Mouse (Mus musculus) forebrain, embryonic 13.5 days (tissue): ENCODE results near the gene Agpat1. TPM values are rescaled to one million over a fixed set of nuclear protein-coding genes. Genes with fewer than 3 reads are reported as not detected.

Experiments
- ATAC-seq: fragments of 200-750 bp; cut with Nextera tagmentation; 2 replicates; pipeline ENCODE4 v1.8.0; 2017
- H3K27ac ChIP-seq: fragments of 300-500 bp; sonication (generic); 2 replicates; pipeline ENCODE4 v1.5.1; 2015; ENCODE audit warnings: inconsistent platforms, mild to moderate bottlenecking, moderate library complexity
- H3K27me3 ChIP-seq: fragments of 300-500 bp; sonication (generic); 2 replicates; pipeline ENCODE4 v1.6.1; 2015; ENCODE audit warnings: mild to moderate bottlenecking, inconsistent platforms
- H3K36me3 ChIP-seq: fragments of 300-500 bp; sonication (generic); 2 replicates; pipeline ENCODE4 v1.6.1; 2015; ENCODE audit warnings: mild to moderate bottlenecking, inconsistent platforms; ENCODE audit not compliant: poor library complexity, severe bottlenecking
- H3K4me1 ChIP-seq: fragments of 300-500 bp; sonication (generic); 2 replicates; pipeline ENCODE4 v1.6.1; 2015; ENCODE audit warnings: inconsistent platforms
- H3K4me2 ChIP-seq: fragments of 300-500 bp; sonication (generic); 2 replicates; pipeline ENCODE4 v1.6.1; 2015; ENCODE audit warnings: inconsistent platforms, mild to moderate bottlenecking, moderate library complexity
- H3K4me3 ChIP-seq: fragments of 300-500 bp; sonication (generic); 2 replicates; pipeline ENCODE4 v1.5.1; 2015; ENCODE audit warnings: mild to moderate bottlenecking, inconsistent platforms
- H3K9ac ChIP-seq: fragments of 300-500 bp; sonication (generic); 2 replicates; pipeline ENCODE4 v1.6.1; 2015; ENCODE audit warnings: mild to moderate bottlenecking, inconsistent platforms
- H3K9me3 ChIP-seq: fragments of 300-500 bp; sonication (generic); replicated peaks from 2 replicates; pipeline ENCODE4 v1.6.1; 2016; ENCODE audit warnings: inconsistent platforms
- WGBS: fragments of 180-500 bp; shearing (Covaris S2); methylation state at CpG from one replicate; pipeline ENCODE4 v1.1.7; 2015; 5-methylcytosine and 5-hydroxymethylcytosine counted together
- polyA plus RNA-seq: library from polyadenylated mRNA; unstranded; fragments of >200 nt; fragmentation: Nextera tagmentation; extraction: Ambion mirVana; gene quantifications from 2 replicates; pipeline ENCODE4 v1.2.1, GENCODE M21; 2015

Gene Agpat1
- polyA plus RNA-seq, 1 experiment from 2014 or later = 74.4 TPM

DNA sequence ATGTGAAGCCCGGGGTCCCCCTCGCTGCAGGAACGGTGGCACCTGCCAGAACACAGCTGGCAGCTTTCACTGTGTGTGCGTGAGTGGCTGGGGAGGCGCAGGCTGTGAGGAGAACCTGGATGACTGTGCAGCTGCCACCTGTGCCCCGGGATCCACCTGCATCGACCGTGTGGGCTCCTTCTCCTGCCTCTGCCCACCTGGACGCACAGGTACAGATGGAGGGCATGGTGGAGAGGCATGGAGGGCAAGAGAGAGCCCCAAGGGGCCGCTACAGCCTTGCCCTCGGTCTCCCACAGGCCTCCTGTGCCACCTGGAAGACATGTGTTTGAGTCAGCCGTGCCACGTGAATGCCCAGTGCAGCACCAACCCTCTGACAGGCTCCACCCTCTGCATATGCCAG is 35.6 kb upstream of the Agpat1 start:
- ATAC-seq = no peak
- no peak overlapping the region for H3K4me2 ChIP-seq
- H3K27me3 ChIP-seq = peaks cover 7% of the 10 kb centered on the region
- H3K9ac ChIP-seq = no peak overlapping the region
- H3K4me3 ChIP-seq = no peak overlapping the region
- WGBS = 80% methylated on average over 13 of the region's 13 CpGs
- no peaks in the 10 kb centered on the region; the same call in 1 of the 2 replicates for H3K9me3 ChIP-seq
- H3K4me1 ChIP-seq = no peaks in the 10 kb centered on the region
- no peak overlapping the region for H3K27ac ChIP-seq
- H3K36me3 ChIP-seq = no peaks in the 10 kb centered on the region

DNA sequence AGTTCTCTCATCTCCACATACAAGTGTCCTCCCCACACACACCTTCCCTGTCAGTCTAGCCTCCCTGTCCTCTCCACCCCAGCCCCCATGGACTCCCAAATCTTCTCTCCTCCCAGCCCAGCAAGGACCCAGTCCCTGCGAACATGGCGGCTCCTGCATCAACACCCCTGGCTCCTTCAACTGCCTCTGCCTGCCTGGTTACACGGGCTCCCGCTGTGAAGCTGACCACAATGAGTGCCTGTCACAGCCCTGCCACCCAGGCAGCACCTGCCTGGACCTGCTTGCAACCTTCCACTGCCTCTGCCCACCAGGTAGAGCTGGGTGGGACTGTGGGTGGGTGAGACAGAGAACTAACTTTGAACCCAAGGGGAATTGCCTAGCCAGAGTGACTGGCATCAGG is 34.1 kb upstream of the Agpat1 start:
- Histone ChIP-seq H3K9me3 (no peaks in the 10 kb centered on the region; the same call in 1 of the 2 replicates), H3K27me3 (peaks cover 7% of the 10 kb centered on the region), H3K27ac (no peak overlapping the region), H3K4me2 (no peak overlapping the region), H3K4me1 (no peaks in the 10 kb centered on the region), H3K4me3 (no peak overlapping the region), H3K36me3 (no peaks in the 10 kb centered on the region), H3K9ac (no peak overlapping the region)
- 70% methylated on average over 4 of the region's 4 CpGs for WGBS
- no peak for ATAC-seq

DNA sequence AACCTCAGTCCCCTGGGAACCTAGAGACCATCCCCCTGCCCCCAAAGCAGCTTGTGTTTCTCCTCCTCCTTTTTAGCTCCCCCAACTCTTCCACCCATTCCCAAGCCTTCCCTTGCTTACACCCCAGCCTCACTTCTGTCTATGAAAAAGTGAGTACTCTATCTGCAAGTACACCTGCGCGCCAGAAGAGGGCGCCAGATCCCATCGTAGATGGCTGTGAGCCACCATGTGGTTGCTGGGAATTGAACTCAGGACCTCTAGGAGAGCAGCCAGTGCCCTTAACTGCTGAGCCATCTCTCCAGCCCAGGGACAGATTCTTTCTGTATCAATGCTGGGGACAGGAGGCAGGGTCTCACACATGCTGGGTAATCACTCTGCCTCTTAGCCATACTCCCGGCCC is 32.2 kb upstream of the Agpat1 start:
- Histone ChIP-seq H3K4me1 (no peaks in the 10 kb centered on the region), H3K27me3 (peaks cover 6% of the 10 kb centered on the region), H3K9ac (no peak overlapping the region), H3K36me3 (no peaks in the 10 kb centered on the region), H3K4me2 (no peak overlapping the region), H3K4me3 (no peak overlapping the region), H3K27ac (no peak overlapping the region), H3K9me3 (no peaks in the 10 kb centered on the region)
- no peak for ATAC-seq
- WGBS = 19% methylated on average over 5 of the region's 5 CpGs

DNA sequence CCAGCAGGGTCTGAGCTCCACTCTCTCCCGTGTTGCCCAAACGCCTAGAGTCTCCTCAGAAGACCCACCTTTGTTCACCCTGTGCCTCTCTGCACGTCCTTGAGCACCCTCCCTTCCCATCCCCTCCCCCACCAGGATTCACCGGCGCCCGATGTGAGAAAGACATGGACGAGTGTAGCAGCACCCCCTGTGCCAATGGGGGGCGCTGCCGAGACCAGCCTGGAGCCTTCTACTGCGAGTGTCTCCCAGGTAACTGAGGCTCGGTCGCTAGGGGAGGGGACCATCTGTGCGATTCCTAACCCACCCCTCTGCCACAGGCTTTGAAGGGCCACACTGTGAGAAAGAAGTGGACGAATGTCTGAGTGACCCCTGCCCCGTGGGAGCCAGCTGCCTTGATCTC is 31.7 kb upstream of the Agpat1 start:
- H3K4me1 ChIP-seq = no peaks in the 10 kb centered on the region
- no peaks in the 10 kb centered on the region for H3K36me3 ChIP-seq
- ATAC-seq = no peak
- no peak overlapping the region for H3K4me2 ChIP-seq
- WGBS = 9% methylated on average over 15 of the region's 15 CpGs
- no peaks in the 10 kb centered on the region for H3K9me3 ChIP-seq
- H3K27me3 ChIP-seq = peaks cover 2% of the 10 kb centered on the region; the same call in 1 of the 2 replicates
- no peak overlapping the region for H3K9ac ChIP-seq
- no peak overlapping the region for H3K27ac ChIP-seq
- no peak overlapping the region for H3K4me3 ChIP-seq

DNA sequence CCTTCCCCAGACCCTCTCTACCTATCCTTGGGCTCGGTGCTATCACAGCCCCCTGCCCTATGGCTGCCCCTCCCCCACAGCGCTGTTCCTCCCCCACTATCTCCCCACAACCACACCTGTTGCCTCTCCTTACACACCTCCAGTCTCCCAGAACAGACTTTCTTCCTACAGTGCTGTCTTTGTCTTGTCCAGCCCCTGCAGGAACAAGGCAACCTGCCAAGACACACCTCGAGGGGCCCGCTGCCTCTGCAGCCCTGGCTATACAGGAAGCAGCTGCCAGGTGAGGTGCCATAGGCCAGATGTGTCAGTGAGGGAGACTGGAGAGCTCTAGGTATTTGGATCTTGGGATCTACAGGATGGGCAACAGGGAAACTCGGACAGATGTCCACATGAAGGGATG is 27.5 kb upstream of the Agpat1 start:
- H3K36me3 ChIP-seq = no peaks in the 10 kb centered on the region
- 79% methylated on average over 5 of the region's 5 CpGs for WGBS
- H3K9me3 ChIP-seq = no peaks in the 10 kb centered on the region
- ATAC-seq = no peak
- no peaks in the 10 kb centered on the region for H3K4me1 ChIP-seq
- no peak overlapping the region for H3K27ac ChIP-seq
- H3K27me3 ChIP-seq = no peaks in the 10 kb centered on the region
- no peak overlapping the region for H3K4me2 ChIP-seq
- no peak overlapping the region for H3K9ac ChIP-seq
- no peak overlapping the region for H3K4me3 ChIP-seq

DNA sequence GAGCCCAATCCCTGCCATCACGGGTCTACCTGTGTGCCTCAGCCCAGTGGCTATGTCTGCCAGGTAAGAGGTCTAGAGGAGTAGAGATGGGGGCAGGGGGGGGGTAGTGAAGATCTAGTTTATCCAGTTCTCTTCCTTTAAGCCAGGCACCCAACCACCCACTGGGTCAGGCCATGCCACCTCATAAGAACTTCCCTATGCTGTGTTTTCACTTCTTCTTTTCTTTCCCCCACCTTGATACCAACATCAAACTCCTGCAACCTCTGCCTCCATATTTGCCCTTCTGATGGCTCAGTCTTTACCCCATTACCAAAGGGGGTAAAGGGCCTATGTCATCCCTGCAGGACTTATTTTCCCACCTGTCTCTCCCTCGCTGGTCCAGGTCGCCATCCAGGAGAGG is 26.0 kb upstream of the Agpat1 start:
- H3K9ac ChIP-seq = no peak overlapping the region
- no peaks in the 10 kb centered on the region for H3K4me1 ChIP-seq
- no peak overlapping the region for H3K4me2 ChIP-seq
- H3K27me3 ChIP-seq = no peaks in the 10 kb centered on the region
- no peak overlapping the region for H3K27ac ChIP-seq
- no peaks in the 10 kb centered on the region for H3K9me3 ChIP-seq
- H3K4me3 ChIP-seq = no peak overlapping the region
- no peak for ATAC-seq
- H3K36me3 ChIP-seq = no peaks in the 10 kb centered on the region
- WGBS = 92% methylated on average over 3 of the region's 3 CpGs

DNA sequence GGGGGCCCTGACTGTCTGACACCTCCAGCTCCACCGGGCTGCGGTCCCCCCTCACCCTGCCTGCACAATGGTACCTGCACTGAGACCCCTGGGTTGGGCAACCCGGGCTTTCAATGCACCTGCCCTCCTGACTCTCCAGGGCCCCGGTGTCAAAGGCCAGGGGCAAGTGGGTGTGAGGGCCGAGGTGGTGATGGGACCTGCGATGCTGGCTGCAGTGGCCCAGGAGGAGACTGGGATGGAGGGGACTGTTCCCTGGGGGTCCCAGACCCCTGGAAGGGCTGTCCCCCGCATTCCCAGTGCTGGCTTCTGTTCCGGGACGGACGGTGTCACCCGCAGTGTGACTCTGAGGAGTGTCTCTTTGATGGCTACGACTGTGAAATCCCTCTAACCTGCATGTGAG is 21.5 kb upstream of the Agpat1 start:
- WGBS = 90% methylated on average over 12 of the region's 12 CpGs
- ATAC-seq = no peak

DNA sequence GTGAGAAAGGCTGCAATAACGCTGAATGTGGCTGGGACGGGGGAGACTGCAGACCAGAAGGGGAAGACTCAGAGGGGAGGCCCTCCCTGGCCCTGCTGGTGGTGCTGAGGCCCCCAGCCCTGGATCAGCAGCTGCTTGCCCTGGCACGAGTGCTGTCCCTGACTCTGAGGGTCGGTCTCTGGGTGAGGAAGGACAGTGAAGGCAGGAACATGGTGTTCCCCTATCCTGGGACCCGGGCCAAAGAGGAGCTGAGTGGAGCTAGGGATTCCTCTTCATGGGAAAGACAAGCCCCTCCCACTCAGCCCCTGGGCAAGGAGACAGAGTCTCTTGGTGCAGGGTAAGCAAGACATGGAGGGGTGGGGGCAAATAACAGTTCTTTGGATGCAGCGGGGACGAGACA is 20.7 kb upstream of the Agpat1 start:
- WGBS = 60% methylated on average over 7 of the region's 7 CpGs
- Histone ChIP-seq H3K36me3 (no peaks in the 10 kb centered on the region), H3K27ac (no peak overlapping the region), H3K4me2 (no peak overlapping the region), H3K9ac (peak overlapping the region; percentile 5; the same call in 1 of the 2 replicates), H3K9me3 (no peaks in the 10 kb centered on the region), H3K4me1 (peaks cover 20% of the 10 kb centered on the region), H3K4me3 (no peak overlapping the region), H3K27me3 (no peaks in the 10 kb centered on the region)
- ATAC-seq = no peak

More for the DNA sequence above, 21.5 kb upstream of the Agpat1 start:
- H3K4me2 ChIP-seq = no peak overlapping the region
- H3K27me3 ChIP-seq = no peaks in the 10 kb centered on the region
- no peak overlapping the region for H3K9ac ChIP-seq
- H3K4me3 ChIP-seq = no peak overlapping the region
- peaks cover 12% of the 10 kb centered on the region for H3K4me1 ChIP-seq
- H3K9me3 ChIP-seq = no peaks in the 10 kb centered on the region
- H3K27ac ChIP-seq = no peak overlapping the region
- no peaks in the 10 kb centered on the region for H3K36me3 ChIP-seq

DNA sequence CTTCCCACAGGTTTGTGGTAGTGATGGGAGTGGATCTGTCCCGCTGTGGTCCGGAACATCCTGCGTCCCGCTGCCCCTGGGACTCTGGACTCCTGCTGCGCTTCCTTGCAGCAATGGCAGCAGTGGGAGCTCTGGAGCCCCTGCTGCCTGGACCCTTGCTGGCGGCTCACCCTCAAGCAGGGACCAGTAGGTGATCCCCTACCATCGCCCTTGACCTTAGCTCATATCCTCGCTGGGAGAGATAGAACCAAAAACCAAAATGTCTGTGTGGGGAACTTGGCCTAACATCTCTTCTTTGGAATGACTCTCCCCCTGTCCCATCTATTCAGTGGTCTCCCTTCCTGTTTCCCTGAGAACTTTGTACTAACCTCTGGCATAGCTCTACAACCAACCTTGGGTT is 20.2 kb upstream of the Agpat1 start:
- peaks cover 24% of the 10 kb centered on the region for H3K4me1 ChIP-seq
- no peak overlapping the region for H3K4me3 ChIP-seq
- no peaks in the 10 kb centered on the region for H3K36me3 ChIP-seq
- H3K9me3 ChIP-seq = no peaks in the 10 kb centered on the region
- no peak overlapping the region for H3K27ac ChIP-seq
- H3K4me2 ChIP-seq = no peak overlapping the region
- no peaks in the 10 kb centered on the region for H3K27me3 ChIP-seq
- ATAC-seq = no peak
- 87% methylated on average over 8 of the region's 8 CpGs for WGBS
- H3K9ac ChIP-seq = peak overlapping the region; percentile 5; the same call in 1 of the 2 replicates

DNA sequence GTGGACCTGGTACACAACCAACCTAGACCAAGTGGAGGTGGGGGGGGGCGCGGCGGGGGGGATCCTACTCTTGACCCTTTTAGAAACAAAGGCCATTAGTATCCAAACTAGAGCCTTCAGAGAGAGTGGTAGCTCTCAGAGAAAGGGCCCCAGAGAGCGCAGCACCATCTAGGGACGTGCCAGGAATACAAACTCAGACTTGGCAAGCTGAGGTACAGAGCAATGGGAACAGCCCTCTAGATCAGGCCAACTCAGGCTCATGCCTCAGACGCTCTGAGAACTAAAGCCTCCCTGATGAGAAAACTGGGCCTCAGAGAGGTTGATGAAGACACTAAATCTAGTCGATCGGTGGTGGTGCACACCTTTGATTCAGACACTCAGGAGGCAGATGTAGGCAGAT is 18.9 kb upstream of the Agpat1 start:
- Histone ChIP-seq H3K4me2 (no peak overlapping the region), H3K27me3 (no peaks in the 10 kb centered on the region), H3K4me1 (peaks cover 35% of the 10 kb centered on the region), H3K9ac (no peak overlapping the region), H3K36me3 (no peaks in the 10 kb centered on the region), H3K27ac (peak overlapping the region; percentile 99; the same call in 1 of the 2 replicates), H3K4me3 (no peak overlapping the region), H3K9me3 (no peaks in the 10 kb centered on the region)
- 90% methylated on average over 8 of the region's 8 CpGs for WGBS
- no peak for ATAC-seq

DNA sequence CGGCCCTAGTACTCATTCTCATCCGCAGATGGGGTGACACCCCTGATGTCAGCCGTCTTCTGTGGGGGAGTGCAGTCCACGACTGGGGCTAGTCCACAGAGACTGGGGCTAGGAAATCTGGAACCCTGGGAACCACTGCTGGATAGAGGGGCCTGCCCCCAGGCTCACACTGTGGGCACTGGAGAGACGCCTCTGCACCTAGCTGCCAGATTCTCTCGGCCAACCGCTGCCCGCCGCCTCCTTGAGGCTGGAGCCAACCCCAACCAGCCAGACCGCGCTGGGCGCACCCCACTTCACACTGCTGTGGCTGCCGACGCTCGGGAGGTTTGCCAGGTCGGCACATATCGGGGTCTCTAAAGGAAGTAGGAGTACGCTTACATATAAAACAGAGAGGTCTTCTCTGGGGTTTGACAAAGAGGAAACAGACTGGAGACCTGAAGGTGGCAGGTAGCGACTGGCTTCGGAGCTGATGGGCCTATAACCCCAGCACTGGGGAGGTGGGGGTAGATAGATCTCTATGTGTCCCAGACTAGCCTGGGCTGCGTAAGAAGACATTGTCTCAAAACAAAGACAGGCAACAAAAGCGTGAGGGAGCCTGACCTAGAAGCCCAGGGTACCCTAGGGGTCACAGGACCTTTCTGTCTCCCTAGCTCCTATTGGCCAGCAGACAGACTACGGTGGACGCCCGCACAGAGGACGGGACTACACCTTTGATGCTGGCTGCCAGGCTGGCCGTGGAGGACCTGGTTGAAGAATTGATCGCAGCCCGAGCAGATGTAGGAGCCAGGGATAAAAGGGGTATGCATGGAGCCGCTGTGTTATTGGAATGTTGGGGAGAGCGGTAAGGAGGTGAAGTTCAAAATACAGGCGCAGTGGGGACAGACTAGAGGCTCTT is 17.9 kb upstream of the Agpat1 start:
- H3K4me2 ChIP-seq = peak overlapping the region; percentile 89
- WGBS = 14% methylated on average over 32 of the region's 32 CpGs
- peak overlapping the region; percentile 69 for H3K4me3 ChIP-seq
- H3K9me3 ChIP-seq = no peaks in the 10 kb centered on the region
- peak overlapping the region; percentile 99 for H3K27ac ChIP-seq
- peaks cover 45% of the 10 kb centered on the region for H3K4me1 ChIP-seq
- no peaks in the 10 kb centered on the region for H3K36me3 ChIP-seq
- no peaks in the 10 kb centered on the region for H3K27me3 ChIP-seq
- peak overlapping the region; percentile 93 for H3K9ac ChIP-seq
- peak; percentile 0; the same call in 1 of the 2 replicates for ATAC-seq

DNA sequence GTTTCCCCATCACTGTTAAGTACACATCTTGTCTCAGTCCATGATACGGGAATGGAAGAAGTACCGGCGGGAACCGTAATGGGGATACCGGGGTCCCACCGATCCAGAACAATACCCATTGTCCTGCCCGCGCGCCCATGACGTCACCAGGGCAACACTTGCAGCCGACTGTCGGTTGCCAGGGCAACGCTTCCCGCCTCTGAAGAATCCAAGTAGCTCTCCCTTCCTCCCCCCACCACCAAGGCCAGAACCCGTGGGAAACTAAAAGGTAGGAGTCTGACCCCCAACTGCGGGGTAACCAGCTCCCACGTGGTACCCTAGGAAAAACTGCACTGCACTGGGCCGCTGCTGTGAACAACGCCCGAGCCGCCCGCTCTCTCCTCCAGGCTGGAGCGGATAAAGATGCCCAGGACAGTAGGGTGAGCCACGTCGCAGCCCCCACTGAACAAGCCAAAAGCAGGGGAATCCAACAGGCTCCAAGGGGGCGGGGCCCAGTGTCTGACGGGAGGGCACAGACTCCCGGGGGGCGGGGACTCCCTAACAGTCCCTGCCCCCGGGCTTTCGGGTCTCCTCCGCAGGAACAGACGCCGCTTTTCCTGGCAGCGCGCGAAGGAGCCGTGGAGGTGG is 17.2 kb upstream of the Agpat1 start:
- H3K4me1 ChIP-seq = peaks cover 51% of the 10 kb centered on the region
- H3K4me3 ChIP-seq = peak overlapping the region; percentile 69
- H3K4me2 ChIP-seq = peak overlapping the region; percentile 89
- WGBS = under 1% methylated on average over 38 of the region's 38 CpGs
- peak; percentile 80 for ATAC-seq
- H3K9ac ChIP-seq = peak overlapping the region; percentile 93
- no peaks in the 10 kb centered on the region for H3K36me3 ChIP-seq
- H3K27ac ChIP-seq = peak overlapping the region; percentile 99
- H3K9me3 ChIP-seq = no peaks in the 10 kb centered on the region
- no peaks in the 10 kb centered on the region for H3K27me3 ChIP-seq
